Mouse (Mus musculus): ENCODE measurements around the gene Rln1. TPM values are rescaled to one million over a fixed set of nuclear protein-coding genes. Genes with fewer than 3 reads are reported as not detected.

The Rln1 gene
- polyA plus RNA-seq, 1 experiment: 0.11 TPM

DNA sequence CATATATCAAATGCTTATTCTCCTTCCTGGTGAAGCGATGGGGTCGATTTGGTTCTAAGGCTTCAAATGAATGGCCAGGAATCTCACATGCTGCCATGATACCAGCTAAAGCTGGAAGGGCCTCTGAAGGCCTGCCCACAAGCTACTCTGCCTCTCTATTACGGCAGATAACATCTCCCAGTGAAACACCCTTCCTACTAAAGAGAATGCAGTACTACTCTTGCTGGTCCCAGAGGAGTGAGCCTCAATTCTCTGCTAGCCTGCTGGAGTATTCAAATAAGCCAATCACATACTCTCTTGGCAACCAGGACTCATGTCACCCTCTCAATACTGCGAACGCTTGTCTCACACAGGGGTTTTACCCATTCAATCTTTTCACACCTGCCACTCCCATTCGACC lies 7.8 kb upstream of the Rln1 start:
- Histone ChIP-seq H3K4me1 (ENCODE audit: control insufficient read depth, insufficient read depth, low read length) (no peaks in the 10 kb centered on the region), H3K36me3 (ENCODE audit: control insufficient read depth, insufficient read depth, low read length) (no peaks in the 10 kb centered on the region), H3K27ac (ENCODE audit: insufficient read depth, low read depth, low read length) (no peak overlapping the region), H3K27me3 (replicated peaks; ENCODE audit: control insufficient read depth, insufficient read depth, low read length) (no peaks in the 10 kb centered on the region), H3K4me3 (ENCODE audit: insufficient read depth, low read depth, low read length) (no peak overlapping the region)
- TF ChIP-seq CTCF (conservative IDR thresholded peaks at IDR 0.05; ENCODE audit: insufficient read depth, insufficient read length, low read depth, low read length) (no peak), POLR2A (IDR thresholded peaks at IDR 0.05; ENCODE audit: low read depth, low read length) (no peak)
- no peak for DNase-seq
- 86% methylated on average over 6 of the region's 6 CpGs for WGBS

DNA sequence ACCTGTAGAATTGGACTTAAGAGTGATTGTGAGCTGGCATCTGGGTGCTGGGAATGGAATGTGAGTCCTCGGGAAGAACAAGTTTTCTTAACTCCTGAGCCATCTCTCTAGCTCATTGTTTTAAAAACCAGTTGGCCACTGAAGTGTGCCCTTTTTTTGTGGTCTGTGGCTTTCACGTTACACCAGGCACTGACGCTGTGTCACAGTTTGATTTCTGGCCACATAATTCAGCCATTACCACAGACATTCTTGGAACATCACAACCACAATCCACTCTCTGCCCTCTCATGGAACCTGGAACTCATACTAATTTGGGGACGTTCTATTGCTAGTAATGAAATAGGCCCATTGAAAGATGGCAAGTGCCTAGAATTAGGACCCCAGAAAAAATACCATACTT lies 6.6 kb upstream of the Rln1 start:
- 76% methylated on average over 4 of the region's 4 CpGs for WGBS
- Histone ChIP-seq H3K4me1 (ENCODE audit: control insufficient read depth, insufficient read depth, low read length) (no peaks in the 10 kb centered on the region), H3K27ac (ENCODE audit: insufficient read depth, low read depth, low read length) (no peak overlapping the region), H3K4me3 (ENCODE audit: insufficient read depth, low read depth, low read length) (no peak overlapping the region), H3K36me3 (ENCODE audit: control insufficient read depth, insufficient read depth, low read length) (no peaks in the 10 kb centered on the region), H3K27me3 (replicated peaks; ENCODE audit: control insufficient read depth, insufficient read depth, low read length) (no peaks in the 10 kb centered on the region)
- DNase-seq: no peak
- TF ChIP-seq POLR2A (IDR thresholded peaks at IDR 0.05; ENCODE audit: low read depth, low read length): no peak
- no peak for TF ChIP-seq CTCF (conservative IDR thresholded peaks at IDR 0.05; ENCODE audit: insufficient read depth, insufficient read length, low read depth, low read length)

DNA sequence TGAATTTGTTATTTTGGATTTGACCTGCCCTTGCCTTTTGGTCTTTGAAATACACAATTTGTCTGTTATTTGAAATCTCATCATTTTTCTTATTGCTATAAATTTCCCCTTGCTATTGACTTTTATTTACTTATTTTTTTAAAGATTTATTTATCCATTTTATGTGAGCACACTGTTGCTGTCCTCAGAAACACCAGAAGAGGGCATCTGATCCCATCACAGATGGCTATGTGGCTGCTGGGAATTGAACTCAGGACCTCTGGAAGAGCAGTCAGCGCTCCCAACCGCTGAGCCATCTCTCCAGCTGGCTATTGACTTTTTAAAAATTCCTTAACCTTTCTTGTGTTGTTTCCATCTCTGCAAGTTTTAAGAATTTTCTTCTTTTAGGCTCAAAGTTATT lies 2.2 kb upstream of the Rln1 start:
- no peaks in the 10 kb centered on the region; the same call in 1 of the 2 replicates for H3K4me1 ChIP-seq (ENCODE audit: control insufficient read depth, insufficient read depth, low read length)
- WGBS: 90% methylated on average over 2 of the region's 2 CpGs
- H3K27ac ChIP-seq (ENCODE audit: insufficient read depth, low read depth, low read length): no peak overlapping the region
- no peak for DNase-seq
- TF ChIP-seq POLR2A (IDR thresholded peaks at IDR 0.05; ENCODE audit: low read depth, low read length): no peak
- TF ChIP-seq CTCF (conservative IDR thresholded peaks at IDR 0.05; ENCODE audit: insufficient read depth, insufficient read length, low read depth, low read length): no peak
- H3K4me3 ChIP-seq (ENCODE audit: insufficient read depth, low read depth, low read length): no peak overlapping the region
- H3K36me3 ChIP-seq (ENCODE audit: control insufficient read depth, insufficient read depth, low read length): no peaks in the 10 kb centered on the region
- H3K27me3 ChIP-seq (replicated peaks; ENCODE audit: control insufficient read depth, insufficient read depth, low read length): no peaks in the 10 kb centered on the region

DNA sequence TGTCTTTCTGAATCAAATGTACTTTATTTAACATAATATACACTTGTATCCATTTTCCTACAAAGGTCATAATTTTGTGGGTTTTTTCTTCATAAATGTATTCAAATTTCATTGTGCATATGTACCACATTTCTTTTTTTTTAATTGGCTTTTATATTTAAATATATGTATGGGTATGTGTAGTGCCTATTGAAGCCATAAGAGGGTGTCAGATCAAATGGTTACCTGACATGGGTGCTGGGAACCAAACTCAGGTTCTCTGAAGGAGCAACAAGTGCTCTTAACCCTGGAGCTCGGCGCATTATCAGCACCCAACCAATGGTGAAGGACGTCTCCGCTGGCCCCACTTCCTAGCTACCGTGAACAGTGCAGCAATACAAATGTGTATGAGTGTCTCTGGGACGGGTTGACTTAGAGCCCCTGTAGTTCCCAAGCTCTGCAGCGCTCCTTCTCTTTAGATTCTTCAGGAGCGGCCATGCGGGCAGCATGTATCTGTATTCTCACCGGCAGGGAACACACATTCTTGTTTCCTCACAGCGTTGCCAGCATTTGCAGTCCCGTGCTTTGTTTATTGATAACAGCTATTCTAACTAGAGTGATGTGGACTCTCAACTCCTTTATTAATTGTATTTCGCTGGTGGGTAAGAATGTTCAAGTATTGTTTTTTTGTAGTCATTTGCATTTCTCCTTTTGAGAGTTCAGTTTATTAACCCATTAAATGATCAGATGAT lies 7.5 kb downstream of the Rln1 start:
- H3K4me1 ChIP-seq (ENCODE audit: control insufficient read depth, insufficient read depth, low read length): peaks cover 3% of the 10 kb centered on the region; the same call in 1 of the 2 replicates
- H3K36me3 ChIP-seq (ENCODE audit: control insufficient read depth, insufficient read depth, low read length): no peaks in the 10 kb centered on the region
- H3K4me3 ChIP-seq (ENCODE audit: insufficient read depth, low read depth, low read length): no peak overlapping the region
- no peak overlapping the region for H3K27ac ChIP-seq (ENCODE audit: insufficient read depth, low read depth, low read length)
- WGBS: 84% methylated on average over 13 of the region's 13 CpGs
- no peak for TF ChIP-seq POLR2A (IDR thresholded peaks at IDR 0.05; ENCODE audit: low read depth, low read length)
- no peak for TF ChIP-seq CTCF (conservative IDR thresholded peaks at IDR 0.05; ENCODE audit: insufficient read depth, insufficient read length, low read depth, low read length)
- no peaks in the 10 kb centered on the region; the same call in 1 of the 2 replicates for H3K27me3 ChIP-seq (replicated peaks; ENCODE audit: control insufficient read depth, insufficient read depth, low read length)
- no peak for DNase-seq

DNA sequence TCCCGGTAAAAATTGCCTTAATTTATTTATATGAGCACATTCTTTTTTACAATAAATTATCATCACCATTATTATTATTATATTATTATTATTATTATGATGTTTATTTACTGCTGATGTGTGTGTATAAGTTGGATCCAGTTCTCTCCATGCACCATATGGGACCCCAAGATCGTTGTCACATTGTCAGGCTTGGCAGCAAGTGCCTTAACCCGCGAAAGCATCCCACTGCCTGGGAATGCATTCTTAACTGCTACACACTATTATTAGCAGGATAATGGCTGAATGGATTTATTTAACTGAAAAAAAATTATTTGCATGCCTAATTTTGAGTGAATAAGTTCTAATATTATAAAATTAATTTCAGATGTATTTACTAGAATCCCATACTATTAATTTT lies 8.1 kb downstream of the Rln1 start:
- 91% methylated on average over 4 of the region's 4 CpGs for WGBS
- TF ChIP-seq CTCF (conservative IDR thresholded peaks at IDR 0.05; ENCODE audit: insufficient read depth, insufficient read length, low read depth, low read length) (no peak), POLR2A (IDR thresholded peaks at IDR 0.05; ENCODE audit: low read depth, low read length) (no peak)
- H3K4me1 ChIP-seq (ENCODE audit: control insufficient read depth, insufficient read depth, low read length): peaks cover 3% of the 10 kb centered on the region; the same call in 1 of the 2 replicates
- H3K36me3 ChIP-seq (ENCODE audit: control insufficient read depth, insufficient read depth, low read length): no peaks in the 10 kb centered on the region
- no peak overlapping the region for H3K27ac ChIP-seq (ENCODE audit: insufficient read depth, low read depth, low read length)
- H3K27me3 ChIP-seq (replicated peaks; ENCODE audit: control insufficient read depth, insufficient read depth, low read length): no peaks in the 10 kb centered on the region; the same call in 1 of the 2 replicates
- no peak for DNase-seq
- no peak overlapping the region for H3K4me3 ChIP-seq (ENCODE audit: insufficient read depth, low read depth, low read length)

DNA sequence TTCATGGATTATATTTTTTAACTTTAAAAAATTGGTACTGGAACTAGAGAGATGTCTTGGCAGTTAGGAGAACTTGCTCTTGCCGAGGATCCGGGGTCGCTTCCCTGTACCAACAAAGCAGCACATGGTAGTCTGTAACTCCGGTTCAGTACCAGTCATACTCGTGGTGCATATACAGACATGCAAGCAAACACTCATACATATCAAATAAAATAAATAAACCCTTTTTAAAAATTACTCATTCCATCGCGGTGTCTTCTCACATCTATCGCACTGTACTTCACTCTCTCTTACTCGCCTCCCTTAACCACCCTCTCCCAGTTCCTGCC lies 8.7 kb downstream of the Rln1 start:
- no peak for DNase-seq
- WGBS: 53% methylated on average over 9 of the region's 9 CpGs
- Histone ChIP-seq H3K4me3 (ENCODE audit: insufficient read depth, low read depth, low read length) (no peak overlapping the region), H3K36me3 (ENCODE audit: control insufficient read depth, insufficient read depth, low read length) (no peaks in the 10 kb centered on the region), H3K27me3 (replicated peaks; ENCODE audit: control insufficient read depth, insufficient read depth, low read length) (no peaks in the 10 kb centered on the region; the same call in 1 of the 2 replicates), H3K27ac (ENCODE audit: insufficient read depth, low read depth, low read length) (no peak overlapping the region), H3K4me1 (ENCODE audit: control insufficient read depth, insufficient read depth, low read length) (peaks cover 3% of the 10 kb centered on the region; the same call in 1 of the 2 replicates)
- TF ChIP-seq POLR2A (IDR thresholded peaks at IDR 0.05; ENCODE audit: low read depth, low read length) (no peak), CTCF (conservative IDR thresholded peaks at IDR 0.05; ENCODE audit: insufficient read depth, insufficient read length, low read depth, low read length) (no peak)

DNA sequence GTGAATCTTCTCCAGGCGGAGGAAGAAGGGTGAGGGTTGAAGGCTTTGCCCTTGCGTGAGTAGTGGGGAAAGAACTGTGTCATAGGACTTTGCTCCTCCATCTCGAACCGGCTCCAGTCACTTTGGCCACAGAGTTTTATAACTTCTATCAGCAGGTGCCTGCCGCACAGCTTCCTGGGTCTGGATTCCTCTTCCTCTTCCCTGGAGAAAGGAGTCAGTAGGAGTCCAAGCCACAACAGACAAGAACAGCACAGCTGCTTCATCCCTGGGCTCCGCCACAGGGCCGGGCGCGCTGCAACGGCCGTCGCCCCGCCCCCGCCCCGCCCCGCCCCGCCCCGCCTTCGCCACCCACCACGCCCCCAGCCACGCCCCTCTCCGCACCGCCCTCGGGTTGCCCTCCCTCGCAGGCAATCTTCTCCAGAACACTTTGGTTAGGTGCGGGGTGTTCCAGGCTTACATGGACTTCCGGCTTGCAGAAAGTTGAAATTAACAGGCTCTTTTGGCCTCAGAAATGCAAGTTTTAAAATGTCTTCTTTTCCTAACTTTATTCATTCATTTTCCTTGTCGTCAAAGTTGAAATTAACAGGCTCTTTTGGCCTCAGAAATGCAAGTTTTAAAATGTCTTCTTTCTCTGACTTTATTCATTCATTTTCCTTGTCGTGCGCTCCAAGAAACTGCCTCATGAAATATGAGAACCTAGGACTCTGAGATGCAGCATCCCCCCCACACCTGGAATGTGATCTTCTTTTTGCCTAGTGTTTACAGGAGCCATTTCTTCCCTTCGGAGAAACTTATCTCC lies 9.2 kb downstream of the Rln1 start, which contains the start of gene Insl6:
Gene Insl6 (minus strand): TSS at position 304 of the 799 bp plus-strand sequence.
- TF ChIP-seq CTCF (conservative IDR thresholded peaks at IDR 0.05; ENCODE audit: insufficient read depth, insufficient read length, low read depth, low read length): no peak
- no peak for TF ChIP-seq POLR2A (IDR thresholded peaks at IDR 0.05; ENCODE audit: low read depth, low read length)
- DNase-seq: peak; percentile 76
- no peak within 1 kb of the TSS for H3K27ac ChIP-seq (ENCODE audit: insufficient read depth, low read depth, low read length)
- H3K4me1 ChIP-seq (ENCODE audit: control insufficient read depth, insufficient read depth, low read length): peaks cover 3% of the 10 kb centered on the region; the same call in 1 of the 2 replicates
- no peaks in the 10 kb centered on the region for H3K36me3 ChIP-seq (ENCODE audit: control insufficient read depth, insufficient read depth, low read length)
- peak within 1 kb of the TSS; percentile 45 for H3K4me3 ChIP-seq (ENCODE audit: insufficient read depth, low read depth, low read length)
- H3K27me3 ChIP-seq (replicated peaks; ENCODE audit: control insufficient read depth, insufficient read depth, low read length): no peaks in the 10 kb centered on the region; the same call in 1 of the 2 replicates
- WGBS: 2% methylated on average over 27 of the region's 31 CpGs
